Comparison of ENCODE assay signal across 11 mouse cellular contexts in genomic region chr13:101739732-101740381, GRCm38 (mm10). TPM values are rescaled to one million over a fixed set of nuclear protein-coding genes. Genes with fewer than 3 reads are reported as not detected.
DNase-seq lines count a peak whose midpoint lies in the region; ATAC-seq and TF ChIP-seq lines count a peak whose summit lies in the region.
"Had no signal": no experiment of that assay in that cellular context is flagged by ENCODE, and none has a peak within 500 bp of the region (broad histone marks: within the 10 kb centered on the region; RNA-seq: fewer than 3 reads in every experiment).

No protein-coding gene starts in this region.

- H3K27ac ChIP-seq in liver, embryonic 14.5 days, result no peak overlapping the region
- 0 out of 2 replicates have a peak overlapping the region, but pooled peaks have one; percentile 40 for H3K27ac ChIP-seq in stomach, postnatal 0 days (replicated peaks)
- H3K27ac ChIP-seq: forebrain, embryonic 15.5 days; hindbrain, embryonic 12.5 days had no signal

- H3K4me2 ChIP-seq in liver, embryonic 14.5 days (ENCODE audit: low read depth), result no peak overlapping the region
- no peak overlapping the region for H3K4me2 ChIP-seq in stomach, postnatal 0 days (replicated peaks; ENCODE audit: low read depth)
- H3K4me2 ChIP-seq: forebrain, embryonic 15.5 days; hindbrain, embryonic 12.5 days had no signal

- H3K9me3 ChIP-seq in liver, embryonic 14.5 days (ENCODE audit: control insufficient read depth, low read length), result no peaks in the 10 kb centered on the region
- H3K9me3 ChIP-seq in stomach, postnatal 0 days (ENCODE audit: control insufficient read depth, low read length), result no peaks in the 10 kb centered on the region
- H3K9me3 ChIP-seq: forebrain, embryonic 15.5 days; hindbrain, embryonic 12.5 days had no signal

- H3K9ac ChIP-seq in liver, embryonic 14.5 days (replicated peaks), result no peak overlapping the region
- H3K9ac ChIP-seq in stomach, postnatal 0 days (ENCODE audit: low read length), result no peak overlapping the region
- H3K9ac ChIP-seq: forebrain, embryonic 15.5 days; hindbrain, embryonic 12.5 days had no signal

- peak; percentile 48 for DNase-seq in kidney, adult 9 months
- no peak for DNase-seq in kidney, postnatal 36 days
- DNase-seq in lung, postnatal 10 days, result peak; percentile 22
- DNase-seq in lung, postnatal 25 days (ENCODE audit: low spot score), result no peak
- DNase-seq in liver, embryonic 14.5 days (ENCODE audit: low read depth in 3 of 3, low spot score in 3 of 3), result no peak
- DNase-seq in stomach, postnatal 0 days (ENCODE audit: low spot score), result no peak
- no peak for DNase-seq in right cerebral cortex, adult 18-20 months
- DNase-seq in layer of hippocampus, adult 9-11 months, result no peak
- DNase-seq: cerebellum, postnatal 14 days had no signal

- ATAC-seq in liver, embryonic 14.5 days (ENCODE audit: insufficient read depth), result peak; percentile 37; the same call in 1 of the 2 replicates
- no peak for ATAC-seq in stomach, postnatal 0 days (ENCODE audit: low FRiP score, low TSS enrichment)
- ATAC-seq: forebrain, embryonic 15.5 days had no signal

- no peaks in the 10 kb centered on the region for H3K27me3 ChIP-seq in liver, embryonic 14.5 days (ENCODE audit: control insufficient read depth, insufficient read depth, low read length)
- no peaks in the 10 kb centered on the region for H3K27me3 ChIP-seq in stomach, postnatal 0 days (ENCODE audit: control insufficient read depth, insufficient read depth, low read length)
- H3K27me3 ChIP-seq: forebrain, embryonic 15.5 days; hindbrain, embryonic 12.5 days had no signal

- H3K36me3 ChIP-seq in liver, embryonic 14.5 days (replicated peaks; ENCODE audit: control insufficient read depth, insufficient read depth, low read depth), result no peaks in the 10 kb centered on the region
- H3K36me3 ChIP-seq in stomach, postnatal 0 days (ENCODE audit: control insufficient read depth, insufficient read depth, low read length), result peaks cover 4% of the 10 kb centered on the region; the same call in 1 of the 2 replicates
- H3K36me3 ChIP-seq: forebrain, embryonic 15.5 days; hindbrain, embryonic 12.5 days had no signal

- H3K4me3 ChIP-seq in liver, embryonic 14.5 days (ENCODE audit: insufficient read depth in 1 of 2, low read depth in 2 of 2, low read length in 2 of 2), result no peak overlapping the region
- no peak overlapping the region for H3K4me3 ChIP-seq in stomach, postnatal 0 days (ENCODE audit: low read depth, low read length)
- H3K4me3 ChIP-seq: forebrain, embryonic 15.5 days; hindbrain, embryonic 12.5 days had no signal

- TF ChIP-seq CTCF in liver, embryonic 14.5 days (IDR thresholded peaks at IDR 0.05; ENCODE audit: low read depth), result no peak
- TF ChIP-seq CTCF in stomach, postnatal 0 days (IDR thresholded peaks at IDR 0.05; ENCODE audit: low read depth), result no peak

- TF ChIP-seq EP300 in liver, embryonic 14.5 days (IDR thresholded peaks at IDR 0.05; ENCODE audit: low read depth), result no peak
- no peak for TF ChIP-seq EP300 in stomach, postnatal 0 days (optimal IDR thresholded peaks at IDR 0.05)

- 44% methylated on average over 4 of the region's 4 CpGs for WGBS in liver, embryonic 14.5 days (ENCODE audit: insufficient replicate concordance)
- 41% methylated on average over 4 of the region's 4 CpGs for WGBS in stomach, postnatal 0 days

- peaks cover 0 to 36% of the 10 kb centered on the region in 2 experiments; a peak in 3 of 4 replicates for H3K4me1 ChIP-seq in liver, embryonic 14.5 days (replicated peaks; ENCODE audit: control insufficient read depth in 2 of 2, insufficient read depth in 2 of 2, low read length in 1 of 2)
- H3K4me1 ChIP-seq in stomach, postnatal 0 days (replicated peaks; ENCODE audit: control insufficient read depth, insufficient read depth), result peaks cover 16% of the 10 kb centered on the region

RNA-seq across cellular contexts. Expression of gene Pik3r1, which starts 28.2 kb away (rescaled TPM):
- 6.6 and 10.3 TPM in 2 replicates for polyA plus RNA-seq in liver, embryonic 14.5 days (2012; rRNA removed)
- polyA plus RNA-seq in liver, embryonic 14.5 days (2014; fragmentation: Nextera tagmentation; extraction: Ambion mirVana), result 23.7 and 25.5 TPM in 2 replicates
- polyA plus RNA-seq in stomach, postnatal 0 days (2015; fragmentation: Nextera tagmentation; extraction: Ambion mirVana), result 36.0 and 44.6 TPM in 2 replicates

Comparison
In these comparisons a context has a peak if more than half of its experiments do, and no peak if none do; other contexts are left out.
1. DNase-seq: peak in kidney, adult 9 months (single experiment) and lung, postnatal 10 days (single experiment); none in kidney, postnatal 36 days (0 of 2), lung, postnatal 25 days (single experiment), liver, embryonic 14.5 days (0 of 3), stomach, postnatal 0 days (single experiment), right cerebral cortex, adult 18-20 months (single experiment) and layer of hippocampus, adult 9-11 months (single experiment).